Mouse (Mus musculus): ENCODE data around the gene Ica1. TPM values are rescaled to one million over a fixed set of nuclear protein-coding genes. Genes with fewer than 3 reads are reported as not detected.

Gene Ica1
- total RNA-seq, 2 experiments from 2014 or later: 7.9 to 8.0 TPM

DNA sequence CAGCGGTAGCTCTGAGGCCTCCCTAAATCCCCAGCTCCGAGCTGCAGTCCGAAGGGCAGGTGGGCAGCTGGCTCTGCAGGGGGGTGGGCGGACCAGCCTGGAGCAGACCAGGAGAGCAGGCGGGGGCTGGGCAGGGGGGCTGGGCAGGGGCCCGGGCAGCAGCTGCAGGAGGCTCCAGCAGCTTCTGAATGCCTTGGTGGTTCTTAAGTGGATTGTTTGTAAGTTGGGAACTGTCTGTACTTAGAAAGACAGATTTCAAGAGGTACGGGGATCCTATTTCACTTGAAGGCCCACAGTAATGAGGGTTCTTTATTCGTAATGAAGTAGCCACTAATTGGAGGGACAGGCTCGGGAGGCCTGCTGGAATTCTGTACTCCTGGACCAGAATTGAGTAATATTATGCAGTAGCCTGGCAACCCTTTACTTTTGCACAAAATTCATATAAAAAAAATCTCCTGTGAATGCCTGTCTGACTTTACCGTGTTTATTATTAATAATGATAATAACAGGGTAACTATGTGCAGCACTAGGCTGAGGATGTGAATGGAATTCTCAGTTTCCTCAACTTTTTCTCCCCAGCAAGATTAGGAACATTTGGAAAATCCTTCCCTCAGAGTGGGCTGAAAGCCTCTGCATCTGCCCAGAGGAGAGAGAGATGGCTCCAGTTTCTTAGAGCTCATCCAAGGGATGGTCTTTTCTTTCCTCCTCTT lies 84.2 kb downstream of the Ica1 start:
- intact Hi-C loops (cut with DNase I): no loop called here
- no peak for DNase-seq (ENCODE audit: low spot score)

DNA sequence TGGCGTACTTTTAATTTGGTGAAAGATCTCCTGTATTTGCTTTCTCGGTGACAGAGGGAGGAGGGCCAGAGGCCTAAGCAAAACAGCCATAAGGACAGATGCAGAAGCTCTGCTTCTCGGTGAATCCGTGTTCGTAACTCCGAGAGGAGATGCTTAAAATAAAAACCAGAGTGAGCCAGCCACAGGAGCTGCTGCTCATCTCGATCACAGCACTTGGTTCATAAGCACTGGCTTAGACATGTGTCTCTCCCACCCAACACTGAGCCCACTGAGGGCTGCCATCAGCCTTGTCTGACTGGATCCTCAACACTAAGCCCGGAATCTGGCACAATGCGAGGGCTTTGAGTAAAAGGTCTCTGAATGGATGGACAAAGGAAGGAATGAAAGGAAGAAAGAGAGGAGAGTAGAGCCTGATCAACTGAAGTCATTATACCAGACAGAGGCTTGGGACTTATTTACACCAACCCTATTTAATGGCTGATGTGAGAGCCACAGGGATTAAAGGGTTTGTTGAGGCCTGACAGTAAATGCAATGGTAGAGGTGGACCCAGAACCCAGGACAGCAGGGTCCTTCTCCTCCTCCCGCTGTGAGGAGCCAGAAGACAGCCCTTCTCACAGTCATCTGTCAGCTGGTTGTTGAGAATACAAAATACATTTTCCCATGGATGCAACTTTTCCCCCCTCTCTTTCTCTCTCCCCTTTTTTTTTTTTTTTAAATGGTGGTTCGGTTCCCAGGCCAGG lies 85.0 kb downstream of the Ica1 start:
- intact Hi-C loops (cut with DNase I): no loop called here
- no peak for DNase-seq (ENCODE audit: low spot score)

DNA sequence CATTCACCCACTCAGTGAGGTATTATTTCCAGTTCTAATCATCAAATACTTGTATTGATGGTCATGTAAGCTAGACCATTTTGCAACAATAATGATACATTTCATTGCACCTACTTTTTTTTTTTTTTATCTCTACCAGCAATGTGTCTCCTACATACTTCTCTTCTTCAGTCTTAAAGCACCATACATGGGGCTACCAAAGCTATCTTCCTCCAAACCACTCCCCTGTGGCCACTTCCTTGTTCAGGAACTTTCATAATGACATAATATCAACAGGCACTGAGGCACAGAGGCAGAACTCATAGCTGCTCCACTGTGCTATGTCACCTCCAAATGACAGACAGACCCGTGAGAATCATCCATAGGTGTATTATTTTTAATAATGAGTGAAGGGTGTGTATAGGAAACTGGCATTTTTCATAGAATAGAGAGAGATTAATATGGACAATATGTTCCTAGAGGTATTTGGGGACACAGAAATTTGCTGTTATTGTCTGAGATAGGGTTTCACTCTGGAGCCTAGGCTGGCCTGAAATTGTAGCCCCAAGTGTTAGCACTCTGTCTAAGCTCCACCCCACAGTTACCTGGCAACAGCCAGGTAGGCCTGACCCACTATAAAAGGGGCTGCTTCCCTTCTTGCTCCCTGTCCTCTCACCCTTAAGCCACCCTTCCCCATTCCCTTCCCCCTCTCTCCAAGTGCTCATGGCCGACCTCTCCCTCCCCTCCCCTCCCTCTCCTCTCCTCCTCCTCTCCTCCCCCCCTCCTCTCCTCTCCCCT lies 86.9 kb downstream of the Ica1 start:
- no peak for DNase-seq (ENCODE audit: low spot score)
- intact Hi-C loops (cut with DNase I): no loop called here

DNA sequence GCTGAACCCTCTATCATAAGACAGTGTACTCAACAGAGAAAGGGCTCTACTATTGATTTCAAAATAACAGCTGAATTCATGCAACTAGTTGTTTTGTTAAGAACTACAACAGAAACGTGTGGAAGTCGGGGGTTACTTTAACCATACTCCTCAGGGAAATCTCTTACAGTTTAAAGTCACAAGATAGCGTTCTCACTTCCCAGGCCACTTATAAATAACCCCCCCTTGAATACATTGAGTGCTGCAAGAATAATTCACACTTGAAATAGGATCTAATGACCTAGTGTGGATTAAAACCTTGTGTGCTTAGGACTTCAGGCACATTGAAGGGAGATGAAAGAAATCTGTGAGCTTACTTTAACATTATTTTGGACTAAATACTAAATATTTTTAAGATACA lies 87.8 kb downstream of the Ica1 start:
- no peak for DNase-seq (ENCODE audit: low spot score)
- intact Hi-C loops (cut with DNase I): no loop called here

DNA sequence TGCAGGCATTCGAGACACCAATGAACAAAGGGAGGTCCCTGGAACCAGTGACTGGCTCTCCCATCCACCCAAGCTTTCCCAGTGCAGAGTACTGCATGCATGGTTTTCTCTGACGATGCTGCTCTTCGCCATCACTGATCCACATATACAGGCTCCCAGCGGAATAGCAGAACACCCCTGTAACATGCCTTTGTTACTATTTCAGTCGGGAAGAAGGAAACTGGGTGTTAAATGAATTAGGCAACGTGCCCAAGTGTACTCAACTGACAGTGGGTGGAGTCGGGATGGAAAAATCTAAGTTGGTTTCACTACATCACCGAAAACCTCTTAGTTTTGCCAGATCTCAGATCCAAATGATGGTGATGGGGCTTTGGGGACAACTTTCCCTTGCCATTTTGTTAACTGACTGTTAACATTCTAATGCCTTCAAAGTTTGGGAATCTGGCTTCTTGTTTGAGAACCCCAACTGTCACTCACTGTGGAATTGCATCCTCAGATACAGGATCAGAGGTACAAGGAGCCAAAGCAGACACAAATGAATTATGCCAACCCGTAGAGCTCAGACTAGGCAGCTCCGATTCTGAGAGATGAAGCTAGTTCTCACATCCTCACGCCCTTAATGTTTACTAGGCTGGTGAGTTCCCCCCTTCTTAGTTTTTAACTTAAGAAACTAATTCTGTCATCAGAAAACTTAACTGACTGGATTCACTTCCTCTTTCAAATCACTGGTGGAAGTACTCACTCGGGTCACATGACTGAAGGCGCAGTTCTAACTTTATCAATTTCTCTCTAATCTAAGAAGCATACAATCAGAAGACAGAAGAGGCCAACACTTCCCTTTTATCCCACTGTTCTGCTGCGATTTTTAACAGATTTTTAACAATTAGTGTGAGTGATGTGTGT lies 91.4 kb downstream of the Ica1 start:
- intact Hi-C loops (cut with DNase I): no loop called here
- no peak for DNase-seq (ENCODE audit: low spot score)

DNA sequence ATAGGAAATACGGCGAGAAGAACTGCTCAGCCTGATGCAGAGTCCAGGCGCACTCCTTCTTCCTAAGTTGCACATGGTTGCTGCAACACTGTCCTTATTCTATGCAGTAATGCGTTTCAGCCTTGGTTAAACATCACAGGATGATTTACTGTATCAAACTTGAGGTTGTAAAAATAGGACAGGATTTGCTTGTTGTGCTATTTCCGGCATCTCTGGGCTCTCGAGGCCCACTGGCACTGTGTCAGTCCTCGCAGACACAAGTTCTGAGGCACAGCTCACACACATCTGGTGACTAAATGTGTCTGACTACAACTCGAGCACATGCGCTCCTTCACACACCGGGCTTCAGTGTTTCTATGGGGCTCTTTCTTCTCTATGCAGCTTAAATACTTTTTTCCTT lies 94.9 kb downstream of the Ica1 start:
- no peak for DNase-seq (ENCODE audit: low spot score)
- intact Hi-C loops (cut with DNase I): no loop called here

DNA sequence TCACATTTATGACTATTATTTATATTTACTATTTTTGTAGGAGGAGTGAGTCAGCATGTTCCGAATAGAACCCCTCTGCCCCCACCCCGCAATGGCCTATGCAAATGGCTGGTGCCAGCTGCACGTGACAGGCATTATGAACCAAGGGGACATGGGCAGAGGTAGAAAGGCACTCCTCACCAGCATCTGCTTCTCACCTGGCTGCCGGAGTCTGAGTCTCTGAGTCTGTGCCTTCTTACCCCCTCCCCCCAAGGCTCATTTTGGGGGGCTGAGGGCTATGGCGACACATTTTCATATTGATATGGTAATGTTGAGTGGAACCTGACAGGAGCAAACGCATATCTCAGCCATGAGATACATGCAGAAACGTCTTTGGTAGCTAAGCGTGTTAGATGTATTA lies 97.4 kb downstream of the Ica1 start:
- DNase-seq (ENCODE audit: low spot score): no peak
- intact Hi-C loops (cut with DNase I): no loop called here

DNA sequence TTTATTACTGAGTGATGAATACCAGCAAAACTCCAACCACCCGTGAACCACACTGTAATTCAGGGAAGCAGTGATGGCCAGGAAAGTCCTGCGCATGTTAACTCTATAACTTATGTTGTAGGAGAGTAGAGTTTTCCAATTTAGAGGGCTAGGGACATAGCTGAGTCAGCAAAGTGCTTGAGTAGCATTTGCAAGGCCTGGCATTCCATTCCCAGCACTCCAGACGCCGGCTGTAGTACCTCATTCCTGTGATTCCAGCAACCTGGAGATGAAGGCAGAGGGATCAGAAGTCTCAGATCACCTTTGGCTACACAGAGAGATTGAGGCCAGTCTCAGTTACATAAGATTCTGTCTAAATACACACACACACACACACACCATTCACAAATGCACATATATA lies 105.3 kb downstream of the Ica1 start:
- intact Hi-C loops (cut with DNase I): no loop called here
- DNase-seq (ENCODE audit: low spot score): no peak

DNA sequence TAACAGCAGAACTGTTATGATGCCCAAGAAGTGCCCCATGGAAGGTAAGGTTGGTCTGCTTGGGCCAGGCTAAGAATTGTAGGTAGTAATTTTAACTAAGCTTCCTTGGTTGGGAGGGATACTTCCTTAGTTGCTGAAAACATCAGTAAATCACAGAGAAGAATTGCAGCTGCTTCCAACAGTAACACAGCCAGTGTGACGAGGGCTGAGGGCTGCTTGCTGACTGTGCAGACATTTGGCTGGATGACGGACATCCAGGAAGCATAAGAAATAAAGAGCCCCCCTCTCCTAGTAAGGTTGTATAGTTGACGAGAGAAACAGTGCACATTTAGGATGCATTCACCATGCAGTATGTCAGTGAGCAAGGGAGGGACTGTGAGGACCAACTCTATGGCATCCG lies 108.9 kb downstream of the Ica1 start:
- intact Hi-C loops (cut with DNase I): no loop called here
- no peak for DNase-seq (ENCODE audit: low spot score)

DNA sequence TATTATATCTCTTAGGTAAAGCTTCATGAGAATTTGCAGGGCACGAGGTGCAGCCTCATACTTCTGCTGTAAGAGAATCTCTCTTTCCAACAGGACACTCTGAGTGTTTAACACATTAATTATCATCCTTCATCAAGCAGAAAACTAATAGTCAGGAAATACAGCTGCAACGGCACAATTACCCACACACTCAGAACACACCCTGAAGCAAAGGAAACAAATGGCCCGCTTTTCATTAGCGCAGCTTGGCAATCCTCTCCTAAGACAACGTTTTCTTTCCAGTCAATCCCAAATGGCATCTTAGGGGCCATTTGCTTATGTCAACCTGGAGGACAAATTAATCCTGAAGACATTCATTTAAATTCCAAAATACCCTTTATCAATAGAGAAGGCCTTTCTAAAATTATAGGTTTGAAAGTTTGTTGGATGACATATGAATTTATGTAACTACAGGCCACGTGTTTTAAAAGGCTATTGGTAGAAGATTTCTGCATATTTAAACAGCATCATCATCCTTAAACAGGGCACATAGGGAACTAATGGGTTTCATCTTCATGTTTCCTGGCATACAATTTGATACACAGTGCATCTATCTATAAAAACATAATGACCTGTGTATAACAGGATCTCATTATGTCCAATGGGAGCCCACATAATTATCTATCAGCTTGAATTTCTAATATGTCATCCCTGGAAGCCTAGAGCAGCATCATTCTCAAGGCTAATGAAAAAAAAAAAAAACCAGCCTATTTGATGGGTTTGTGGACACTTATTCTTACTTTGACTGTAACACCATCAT lies 110.1 kb downstream of the Ica1 start:
- intact Hi-C loops (cut with DNase I): no loop called here
- no peak for DNase-seq (ENCODE audit: low spot score)

DNA sequence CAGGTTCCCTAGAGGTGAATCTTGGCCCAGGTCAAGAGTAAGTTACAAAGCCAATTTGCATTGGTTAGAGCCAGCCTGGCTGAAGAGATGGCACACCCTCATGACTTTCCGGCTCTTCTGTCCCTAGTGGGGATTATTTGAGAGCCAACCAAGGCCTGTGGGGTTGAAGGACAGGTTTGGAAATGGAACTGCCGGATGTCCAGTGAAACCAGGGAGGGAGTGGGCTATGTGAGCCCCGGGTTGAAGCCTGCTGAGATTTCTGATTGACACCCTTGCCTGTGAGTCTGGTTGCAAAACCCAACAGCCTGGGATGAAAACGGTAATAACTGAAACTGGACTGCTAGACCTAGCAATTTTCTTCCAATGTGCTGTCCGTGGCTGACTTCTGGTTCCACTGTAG lies 112.5 kb downstream of the Ica1 start:
- intact Hi-C loops (cut with DNase I): no loop called here
- DNase-seq (ENCODE audit: low spot score): no peak

DNA sequence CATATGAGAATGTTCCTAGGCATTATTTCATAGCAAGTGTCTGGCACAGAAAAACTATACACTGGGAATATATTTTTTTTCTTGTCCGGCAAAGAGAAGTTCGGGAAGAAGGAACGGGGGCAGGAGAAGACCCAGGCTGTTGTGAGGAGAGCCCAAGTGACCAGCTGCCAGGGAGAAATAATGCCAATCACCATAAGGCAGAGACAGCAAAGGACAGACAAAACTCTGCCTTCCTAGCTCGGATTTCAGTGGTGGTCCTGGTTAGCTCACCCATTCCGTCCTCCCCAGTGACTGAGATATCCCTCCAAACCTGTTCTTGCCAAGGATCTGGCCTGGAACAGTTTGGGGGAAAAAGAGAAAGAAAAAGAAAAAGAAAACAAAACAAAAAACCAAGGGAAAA lies 113.3 kb downstream of the Ica1 start:
- intact Hi-C loops (cut with DNase I): no loop called here
- no peak for DNase-seq (ENCODE audit: low spot score)

DNA sequence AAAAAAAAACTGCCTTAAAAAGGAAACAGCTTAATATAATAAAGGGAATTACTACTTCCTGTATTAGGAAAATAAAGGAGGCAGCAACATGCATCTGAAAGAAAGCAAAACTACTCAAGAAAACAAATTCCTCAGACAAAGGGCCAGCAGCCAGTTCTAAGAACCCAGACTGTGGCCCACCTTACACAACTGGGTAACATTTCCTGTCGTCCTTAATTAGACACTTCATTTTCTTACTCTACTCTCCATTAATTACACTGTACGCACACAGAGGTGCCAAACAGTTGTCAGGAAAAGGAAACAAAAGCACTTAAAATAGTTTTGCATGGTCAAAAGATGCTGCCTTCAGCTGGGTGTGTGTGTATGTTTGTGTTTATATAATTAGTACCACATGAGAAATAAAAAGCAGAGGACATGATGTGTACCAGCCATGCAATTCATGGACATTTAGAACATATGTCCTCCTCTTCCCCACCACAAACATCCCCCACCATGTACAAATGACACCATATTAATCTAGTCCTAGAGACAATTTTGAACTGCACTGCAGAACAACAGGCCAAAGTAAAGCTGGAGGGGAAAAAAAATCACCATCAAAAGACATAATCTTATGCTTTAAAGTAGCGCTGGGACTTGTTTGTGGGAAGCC lies 115.1 kb downstream of the Ica1 start:
- intact Hi-C loops (cut with DNase I): no loop called here
- DNase-seq (ENCODE audit: low spot score): no peak

DNA sequence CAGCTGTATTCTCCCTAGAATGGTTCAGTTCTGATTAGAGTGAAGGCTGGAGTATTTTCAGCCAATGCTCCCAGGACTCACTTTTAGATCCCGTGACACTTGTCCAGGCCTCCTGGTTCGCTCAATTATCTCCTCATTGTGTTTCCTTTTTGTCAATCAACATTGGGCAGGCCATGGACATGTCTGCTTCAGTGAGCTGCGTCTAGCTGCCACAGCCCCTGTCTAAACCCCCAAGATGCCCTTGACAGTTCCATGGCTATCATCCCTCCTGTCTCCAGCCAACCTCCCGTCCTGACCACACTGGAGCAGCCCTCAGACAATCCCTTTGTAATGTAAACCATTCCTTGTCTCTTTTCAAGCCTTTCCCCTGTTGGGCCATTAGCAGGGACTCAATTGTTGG lies 116.9 kb downstream of the Ica1 start:
- no peak for DNase-seq (ENCODE audit: low spot score)
- intact Hi-C loops (cut with DNase I): no loop called here

DNA sequence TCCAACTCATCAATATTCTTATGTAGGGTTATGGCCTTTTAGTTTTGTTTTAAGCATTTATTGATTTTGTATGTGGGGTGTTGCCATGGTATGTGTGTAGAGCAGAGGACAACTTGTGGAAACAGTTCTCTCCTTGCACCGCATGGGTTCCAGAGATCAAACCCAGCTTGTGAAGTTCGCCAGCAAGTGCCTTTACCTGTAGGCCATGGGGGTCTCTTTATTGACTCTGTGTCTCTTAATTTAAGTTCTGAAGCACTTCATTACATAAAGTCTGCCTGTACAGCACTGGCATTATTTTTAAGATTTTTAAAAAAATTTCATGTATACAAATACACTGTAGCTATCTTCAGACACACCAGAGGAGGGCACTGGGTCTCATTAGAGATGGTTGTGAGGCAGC lies 118.2 kb downstream of the Ica1 start:
- DNase-seq (ENCODE audit: low spot score): no peak
- intact Hi-C loops (cut with DNase I): no loop called here

DNA sequence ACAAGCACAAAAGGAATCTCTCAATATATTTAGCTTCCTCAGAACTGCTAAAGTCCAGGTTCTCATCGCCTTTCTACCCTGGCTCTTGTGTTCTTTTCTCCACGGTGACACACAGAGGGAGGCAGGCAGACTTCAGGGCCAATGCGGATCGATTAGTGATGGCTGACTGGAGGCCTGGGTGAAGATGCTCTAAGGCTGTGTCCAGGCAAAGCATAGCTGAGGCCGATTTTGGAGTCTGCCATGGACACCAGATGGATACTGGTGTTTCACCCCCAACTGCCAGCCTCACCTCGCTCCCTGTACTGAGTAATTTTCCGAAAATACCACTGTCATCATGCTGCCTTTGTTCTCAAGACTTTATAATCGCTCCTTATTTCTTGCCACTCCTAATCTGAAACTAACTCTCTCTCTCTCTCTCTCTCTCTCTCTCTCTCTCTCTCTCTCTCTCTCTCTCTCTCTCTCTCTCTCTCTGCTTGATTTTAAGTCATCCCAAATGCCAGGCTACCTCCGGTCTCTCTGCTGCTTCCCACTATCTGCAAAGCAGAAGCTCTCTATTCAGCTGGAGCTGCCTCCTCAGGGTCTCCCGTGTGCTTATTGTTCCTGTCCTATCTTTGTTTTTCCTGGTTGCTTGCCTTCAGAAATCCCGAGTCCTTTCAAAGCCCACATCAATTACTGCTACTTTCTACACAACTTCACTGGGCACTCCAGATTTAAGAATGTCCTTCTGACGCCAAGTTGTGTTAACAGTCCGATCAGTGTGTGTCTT lies 118.9 kb downstream of the Ica1 start:
- no peak for DNase-seq (ENCODE audit: low spot score)
- intact Hi-C loops (cut with DNase I): no loop called here

DNA sequence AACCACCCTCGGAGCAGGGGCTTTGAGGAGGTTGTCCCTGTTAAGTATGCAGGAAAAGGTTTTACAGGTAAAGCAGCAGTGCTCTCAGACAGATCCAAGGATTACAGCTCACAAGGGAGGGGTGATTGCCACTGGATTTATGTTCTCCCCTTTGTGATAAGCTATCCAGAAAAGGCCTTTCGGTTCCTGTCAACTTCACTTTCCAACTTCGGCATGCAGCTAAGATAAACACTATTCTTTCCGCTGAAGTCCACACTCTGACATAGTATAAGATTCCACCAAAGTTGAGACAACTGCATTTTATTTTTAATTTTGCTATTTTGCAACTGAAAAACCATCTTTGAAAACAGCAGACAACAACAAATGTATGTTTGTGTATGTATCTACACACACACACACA lies 119.9 kb downstream of the Ica1 start:
- intact Hi-C loops (cut with DNase I): no loop called here
- DNase-seq (ENCODE audit: low spot score): no peak

DNA sequence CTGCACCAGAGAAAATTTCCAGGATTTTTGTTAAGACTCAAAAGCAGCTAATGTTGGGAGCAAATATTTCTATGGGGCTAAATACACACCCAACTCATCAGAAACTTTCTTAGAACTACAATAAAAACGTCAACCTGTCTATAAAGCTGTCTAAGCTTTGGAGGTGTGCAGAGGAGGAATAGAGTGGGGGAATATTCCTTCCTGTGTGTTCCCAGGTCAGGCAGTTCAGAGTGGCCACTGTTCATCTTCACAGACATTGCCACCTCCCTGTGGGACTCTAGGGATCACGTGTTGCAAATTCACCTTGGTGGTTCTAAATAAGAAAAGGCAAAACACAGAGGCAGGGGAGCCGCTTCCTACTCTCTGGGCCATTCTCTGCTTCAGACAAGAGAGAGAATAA lies 120.8 kb downstream of the Ica1 start:
- intact Hi-C loops (cut with DNase I): no loop called here
- no peak for DNase-seq (ENCODE audit: low spot score)

Data from heart, postnatal 25 days (tissue).